Mouse (Mus musculus) G1E-ER4 (cell line): ENCODE measurements around the gene Rmi2. TPM values are rescaled to one million over a fixed set of nuclear protein-coding genes. Genes with fewer than 3 reads are reported as not detected.

ENCODE experiments used
- GATA1 ChIP-seq: IDR thresholded peaks from one replicate; pipeline ENCODE4 v1.8.0; 2012; ENCODE audit warnings: low read length, inconsistent platforms
- polyA plus RNA-seq: library from polyadenylated mRNA; stranded (reverse); fragments of >175 nt; gene quantifications from 2 replicates; pipeline ENCODE4 v1.2.3, GENCODE M21; 2012

Gene Rmi2
- polyA plus RNA-seq, 1 experiment, result 7.3 TPM

DNA sequence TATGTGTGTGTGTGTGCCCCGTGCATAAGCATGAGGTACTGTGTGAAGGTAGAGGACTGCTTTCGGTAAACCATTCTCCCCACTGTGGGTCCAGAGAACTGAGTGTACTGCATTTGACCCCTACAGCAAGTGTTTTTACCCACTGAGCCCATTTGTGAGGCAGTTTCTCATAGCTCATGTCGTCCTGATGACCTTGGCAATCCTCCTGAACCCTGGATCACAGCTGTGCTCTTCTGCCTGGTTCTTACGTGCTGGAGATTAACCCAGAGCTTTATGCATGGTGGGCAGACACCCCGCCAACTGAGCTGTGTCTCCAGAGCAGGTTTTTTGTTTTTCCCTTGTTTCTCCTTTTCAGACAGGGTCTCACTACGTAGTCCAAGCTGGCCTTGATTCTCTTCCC, 11.1 kb downstream of the Rmi2 start:
- no peak for TF ChIP-seq GATA1

DNA sequence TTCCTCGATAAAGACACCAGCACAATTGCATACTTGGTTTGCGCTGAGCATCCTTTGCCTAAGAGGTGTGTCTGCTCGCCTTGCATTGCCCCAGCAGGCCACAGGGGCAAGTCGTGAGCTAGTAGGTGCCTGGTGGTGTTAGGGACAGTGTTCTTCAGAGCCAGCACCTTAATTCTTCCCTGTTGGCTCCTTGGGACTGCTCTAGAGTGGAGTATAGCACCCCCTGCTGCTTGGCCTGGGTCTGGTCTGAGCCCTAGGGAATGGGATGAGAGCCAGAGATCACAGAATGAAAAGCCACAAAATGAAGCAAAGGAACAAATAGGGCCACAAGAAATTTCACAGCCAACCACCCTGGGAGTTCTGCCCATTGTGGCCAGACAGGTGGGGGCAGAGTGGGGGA, 11.6 kb downstream of the Rmi2 start:
- TF ChIP-seq GATA1, result no peak

DNA sequence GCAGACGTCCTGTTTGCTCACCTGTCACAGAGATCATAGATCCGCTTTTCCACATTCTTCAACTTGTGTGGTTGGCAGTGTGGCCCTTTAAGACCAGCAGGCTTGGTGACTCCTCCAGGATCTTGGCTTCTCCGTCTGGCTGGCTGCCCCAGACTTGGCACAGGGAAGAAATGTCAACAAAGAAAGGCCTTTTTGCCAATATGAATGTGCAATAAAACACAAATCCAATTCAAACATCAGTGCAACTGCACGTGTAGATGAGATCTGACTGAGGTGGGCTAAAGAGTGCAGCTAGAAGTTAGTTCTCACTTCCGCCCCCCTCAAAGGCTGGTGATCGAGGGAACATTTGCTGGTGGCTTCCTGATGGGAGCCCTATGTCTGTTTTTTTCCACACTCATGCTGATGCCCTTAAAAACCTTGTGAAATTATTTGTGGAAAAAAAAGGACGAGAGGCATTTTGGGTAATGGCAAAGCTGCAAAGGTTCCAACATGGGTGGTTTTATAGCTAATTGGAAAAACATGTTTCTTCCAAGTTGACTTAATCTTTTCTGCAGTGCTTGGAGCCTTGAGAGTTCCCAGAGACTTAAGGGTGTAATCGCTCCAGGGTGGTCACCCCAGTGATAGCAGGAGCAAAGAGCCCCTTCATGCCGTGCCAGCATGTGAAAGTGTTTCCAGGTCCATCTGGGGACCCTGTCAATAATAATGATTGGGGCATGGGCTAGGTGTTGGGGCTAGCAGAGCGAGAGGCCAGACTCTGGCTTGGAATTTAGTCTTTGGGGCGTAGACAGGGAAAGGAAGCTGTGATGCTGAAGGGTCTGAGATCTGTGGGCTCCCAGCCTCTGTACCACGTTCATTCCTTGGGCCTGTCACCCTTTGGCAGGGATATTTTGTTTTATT, 15.4 kb downstream of the Rmi2 start:
- no peak for TF ChIP-seq GATA1

DNA sequence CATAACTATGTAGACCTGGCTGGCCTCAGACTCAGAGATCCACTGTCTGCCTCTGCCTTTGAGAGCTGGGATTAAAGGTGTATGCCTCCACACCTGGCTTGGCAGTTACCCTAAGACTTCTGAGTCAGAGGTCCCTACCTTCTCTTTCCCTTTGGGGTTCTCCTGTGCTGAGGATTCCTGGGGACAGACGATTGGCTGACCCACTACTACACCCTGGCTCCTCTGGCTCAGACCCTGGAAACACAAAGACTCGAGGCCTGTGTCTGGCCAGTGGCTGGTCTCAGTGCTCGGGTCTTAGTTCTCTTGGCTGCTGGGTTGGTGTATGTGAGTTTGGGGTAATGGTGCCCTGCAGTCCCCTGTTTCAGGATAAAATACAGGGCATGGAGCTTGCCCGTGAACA, 16.0 kb downstream of the Rmi2 start:
- TF ChIP-seq GATA1, result no peak

DNA sequence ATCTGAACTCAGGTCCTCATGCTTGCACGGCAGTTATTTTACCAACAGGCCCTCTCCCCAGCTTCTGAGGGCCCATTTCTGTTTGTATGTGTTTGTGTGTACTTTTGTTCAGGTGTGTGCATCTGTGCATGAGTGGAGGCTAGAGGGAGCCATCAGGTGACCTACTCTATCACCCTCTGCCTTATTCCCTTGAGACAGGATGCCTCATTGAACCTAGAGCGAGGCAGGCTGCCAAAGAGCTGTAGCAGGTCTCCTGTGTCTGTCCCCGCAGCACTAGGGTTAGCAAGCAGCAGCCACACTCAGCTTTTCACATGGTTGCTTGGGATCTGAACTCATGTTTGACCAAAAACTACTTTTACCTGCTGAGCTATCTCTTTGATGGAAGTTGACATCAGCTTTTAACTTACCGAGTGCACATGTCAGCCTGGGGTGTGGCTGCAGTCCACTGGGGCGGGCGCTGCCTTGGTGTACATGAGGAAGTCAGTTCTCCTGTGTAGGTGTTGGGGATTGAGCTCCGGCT, 24.9 kb downstream of the Rmi2 start:
- TF ChIP-seq GATA1, result no peak

DNA sequence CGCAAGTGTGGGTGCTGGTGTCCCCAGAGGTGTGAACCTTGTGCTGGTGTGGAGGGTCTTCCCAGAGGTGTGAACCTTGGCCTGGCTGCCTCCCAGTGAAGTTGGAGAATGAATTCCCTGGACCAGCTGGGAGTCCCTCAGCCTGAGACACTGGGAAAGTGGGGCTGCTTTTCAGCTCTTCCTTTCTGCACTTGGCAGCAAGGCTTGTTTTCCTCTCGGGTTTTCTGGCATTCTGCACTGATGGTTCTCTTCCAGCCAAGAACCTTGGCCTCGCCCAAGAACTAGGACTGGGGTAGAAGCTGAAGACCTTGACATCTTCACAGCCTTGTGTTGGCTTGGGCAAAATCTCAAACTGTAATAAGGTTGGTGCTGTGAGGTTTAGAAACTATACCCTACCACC, 26.5 kb downstream of the Rmi2 start:
- no peak for TF ChIP-seq GATA1

DNA sequence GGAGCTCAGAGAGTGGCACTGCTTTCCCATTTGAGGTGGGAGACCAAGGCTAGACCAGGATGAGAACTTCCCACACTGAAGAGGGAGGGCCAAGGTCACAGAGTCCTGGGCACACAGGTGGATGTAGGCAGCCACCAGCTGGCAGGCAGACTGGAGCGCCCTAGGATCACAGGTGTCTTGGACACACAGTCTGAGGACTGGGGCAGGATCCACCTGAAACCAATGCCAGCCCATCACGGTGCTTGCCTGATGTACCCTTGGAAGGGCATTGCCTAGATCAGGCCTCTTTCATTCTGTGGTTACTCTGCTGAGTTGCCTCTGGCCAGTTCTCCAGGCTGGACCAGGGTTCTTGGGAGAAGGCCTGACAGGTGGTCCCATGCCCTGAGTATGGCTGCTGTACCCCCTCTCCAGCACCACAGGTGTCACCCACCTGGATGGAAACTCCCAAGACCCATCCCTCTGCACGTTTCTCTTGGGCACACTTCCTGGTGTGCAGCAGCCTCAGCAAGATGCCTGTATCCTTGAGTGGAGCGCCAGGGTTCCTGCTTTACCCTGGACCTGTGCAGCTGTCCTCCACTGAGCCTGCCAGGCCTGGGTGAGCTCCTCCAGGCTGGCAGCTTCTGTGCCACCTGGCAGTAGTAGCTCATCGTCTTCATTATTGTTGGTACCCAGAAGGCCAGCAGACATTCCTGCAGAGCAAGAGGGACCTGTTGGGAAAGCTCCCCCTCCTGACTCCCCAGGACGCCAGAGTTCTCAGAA, 30.2 kb downstream of the Rmi2 start:
- no peak for TF ChIP-seq GATA1

DNA sequence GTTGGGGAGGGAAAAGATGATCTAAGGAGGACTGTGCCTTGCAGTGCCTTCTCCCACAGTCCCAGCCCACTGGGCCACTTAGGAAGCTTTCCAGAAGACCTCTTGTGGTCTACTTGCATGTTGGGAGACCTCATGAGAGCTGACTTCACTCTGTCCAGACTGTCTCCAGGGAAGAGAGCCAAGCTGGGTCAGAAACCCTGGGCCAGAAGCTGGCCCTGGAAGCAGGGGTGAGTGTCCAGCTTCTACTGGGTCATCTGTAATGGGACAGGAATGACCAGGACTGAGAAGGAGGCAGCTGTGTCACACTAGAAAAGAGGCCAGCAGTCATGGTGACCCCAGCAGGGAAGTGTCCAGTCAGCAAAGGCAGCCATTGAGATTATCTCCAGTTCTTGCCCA, 30.7 kb downstream of the Rmi2 start:
- no peak for TF ChIP-seq GATA1

DNA sequence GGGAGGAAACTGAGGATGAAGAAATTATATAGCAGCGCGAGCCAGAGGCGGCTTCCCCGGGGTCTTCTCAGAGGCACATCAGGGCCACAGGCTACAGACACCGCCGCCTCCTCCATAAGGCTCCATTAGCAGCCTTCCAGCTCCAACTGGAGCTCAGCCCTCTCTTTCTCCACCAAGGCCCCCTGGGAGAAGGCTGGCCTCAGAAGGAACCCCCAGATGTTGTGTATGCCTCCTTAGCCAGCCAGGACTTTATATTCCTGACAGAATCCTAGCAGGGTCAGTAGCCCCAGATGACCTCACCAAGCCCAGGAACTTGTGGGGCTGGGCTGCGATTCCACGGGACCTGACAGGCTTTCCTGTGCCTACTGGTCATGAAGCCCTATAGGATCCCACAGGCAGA, 32.0 kb downstream of the Rmi2 start:
- no peak for TF ChIP-seq GATA1

DNA sequence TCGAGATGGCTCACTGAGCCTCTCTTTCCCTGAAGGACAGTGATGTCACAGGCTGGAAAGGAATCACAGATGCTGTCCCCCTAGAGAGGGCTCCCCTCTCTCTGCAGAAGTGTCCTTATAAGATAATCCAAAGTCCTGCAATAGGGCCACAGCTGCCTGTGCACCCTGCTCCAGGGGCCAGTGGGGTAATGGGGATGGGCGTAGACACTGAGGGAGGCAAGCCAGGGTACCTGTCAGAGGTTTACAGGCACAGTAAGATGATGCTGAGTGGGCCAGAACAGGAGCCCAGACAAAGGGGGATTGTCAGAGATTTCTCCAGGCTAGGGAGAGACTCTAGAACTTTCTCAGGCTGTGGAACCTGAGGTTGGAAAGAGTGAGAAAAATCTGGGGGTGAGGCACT, 32.6 kb downstream of the Rmi2 start:
- TF ChIP-seq GATA1, result no peak

DNA sequence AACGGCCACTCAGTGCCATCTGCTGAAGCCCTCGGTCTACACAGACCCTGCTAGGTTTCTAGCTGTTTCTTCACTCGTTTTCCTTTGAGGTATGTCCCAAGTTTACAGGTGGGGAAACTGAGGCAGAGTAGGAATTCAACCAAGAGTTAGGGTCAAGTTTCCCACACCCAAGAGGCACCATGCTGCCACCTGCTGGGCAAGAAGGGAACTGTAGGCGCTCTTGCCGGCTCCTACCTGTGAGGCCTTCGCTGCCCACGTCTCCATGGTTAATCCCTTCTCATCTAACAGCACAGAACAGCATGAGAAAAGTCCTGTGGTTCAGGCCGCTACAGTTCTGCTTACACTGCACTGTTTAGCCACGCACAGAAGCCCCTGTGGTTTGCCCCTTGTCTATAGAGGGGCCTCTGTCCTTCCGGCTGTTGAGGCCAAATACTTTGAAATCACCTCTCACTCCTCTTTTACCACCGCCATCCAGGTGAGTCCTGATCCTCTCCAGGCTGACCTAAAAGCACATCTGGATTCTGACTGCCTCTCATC, 33.1 kb downstream of the Rmi2 start:
- no peak for TF ChIP-seq GATA1

DNA sequence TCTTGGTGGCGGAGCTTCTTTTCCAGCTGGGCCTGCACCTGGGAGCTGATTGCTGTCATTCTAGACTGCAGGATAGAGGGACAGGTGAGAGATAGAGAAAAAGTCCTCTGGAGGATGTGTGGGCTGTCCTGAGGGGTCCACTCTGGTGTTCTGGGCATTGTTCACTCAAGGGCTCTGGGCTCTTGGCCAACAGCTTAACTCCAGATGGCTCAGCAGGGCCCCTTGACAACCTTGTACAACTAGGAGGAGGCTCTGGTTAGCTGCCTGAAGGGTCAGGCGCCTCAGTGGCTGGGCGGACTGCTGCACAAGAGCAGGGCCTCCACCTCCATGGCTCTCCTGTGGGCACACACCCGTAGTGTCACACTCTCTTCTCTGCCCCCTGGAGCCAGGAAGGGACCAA, 36.1 kb downstream of the Rmi2 start:
- no peak for TF ChIP-seq GATA1

DNA sequence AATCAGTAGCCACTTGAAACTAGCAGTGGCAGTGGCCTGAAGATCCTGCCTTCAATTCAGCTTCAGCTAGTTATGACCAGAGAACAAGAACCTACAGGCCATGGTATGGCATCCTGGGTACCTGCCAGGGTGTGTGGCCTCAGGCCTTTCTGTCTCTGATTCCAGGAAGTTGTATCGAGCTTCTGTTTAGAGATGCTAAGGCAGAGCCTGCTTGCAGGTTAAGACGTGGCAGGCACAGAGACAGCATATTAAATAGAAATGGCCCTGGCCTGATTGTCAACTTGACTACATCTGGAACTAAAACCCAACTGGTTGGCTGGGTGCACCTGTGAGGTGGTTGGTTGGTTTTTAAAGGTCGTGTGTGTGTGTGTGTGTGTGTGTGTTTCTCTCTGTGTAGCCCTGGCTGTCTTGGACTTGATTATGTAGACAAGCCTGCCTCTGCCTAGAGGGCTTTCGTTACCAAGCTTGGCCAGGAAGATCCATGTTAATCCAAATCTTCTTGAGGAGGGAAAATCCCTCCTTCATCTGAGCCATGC, 38.0 kb downstream of the Rmi2 start:
- TF ChIP-seq GATA1, result no peak

DNA sequence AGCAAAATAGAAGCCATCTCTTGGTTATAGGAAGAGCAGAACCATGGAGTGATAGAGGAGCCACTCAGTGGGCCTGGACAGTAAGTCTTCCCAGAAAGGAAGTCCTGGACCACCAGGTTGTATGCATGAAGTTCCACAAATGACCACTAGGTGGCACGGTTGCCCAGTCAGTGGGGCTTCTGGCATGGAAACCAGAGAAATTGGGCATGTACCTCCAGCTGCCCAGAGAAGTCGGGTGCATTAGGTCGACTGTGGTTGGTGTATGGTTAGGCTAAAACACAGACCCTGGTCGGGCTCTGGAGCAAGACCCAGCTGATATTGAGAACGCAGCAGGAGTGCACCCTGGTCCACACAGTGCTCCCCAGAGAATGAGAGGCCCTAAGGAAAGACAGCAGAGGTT, 38.8 kb downstream of the Rmi2 start:
- no peak for TF ChIP-seq GATA1

DNA sequence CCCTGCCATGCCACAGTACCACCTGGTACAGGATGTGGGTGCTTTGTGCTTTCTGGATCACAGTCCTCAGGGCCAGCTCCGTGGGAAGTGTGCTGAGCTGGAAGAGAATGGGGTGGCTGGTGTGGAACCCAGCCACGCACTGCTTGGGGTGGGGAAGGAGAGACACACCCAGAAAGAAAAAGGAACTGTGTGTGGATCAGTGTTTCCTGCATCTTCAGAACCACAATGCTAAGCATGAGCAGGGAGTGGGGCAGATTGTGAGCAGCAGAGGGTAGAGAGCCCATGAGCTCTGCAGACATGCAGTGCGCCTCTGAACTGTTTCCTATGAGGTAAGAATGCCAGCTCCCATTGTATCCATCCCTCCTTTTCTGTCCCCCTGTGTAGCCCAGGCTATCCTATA, 43.4 kb downstream of the Rmi2 start:
- TF ChIP-seq GATA1, result no peak

DNA sequence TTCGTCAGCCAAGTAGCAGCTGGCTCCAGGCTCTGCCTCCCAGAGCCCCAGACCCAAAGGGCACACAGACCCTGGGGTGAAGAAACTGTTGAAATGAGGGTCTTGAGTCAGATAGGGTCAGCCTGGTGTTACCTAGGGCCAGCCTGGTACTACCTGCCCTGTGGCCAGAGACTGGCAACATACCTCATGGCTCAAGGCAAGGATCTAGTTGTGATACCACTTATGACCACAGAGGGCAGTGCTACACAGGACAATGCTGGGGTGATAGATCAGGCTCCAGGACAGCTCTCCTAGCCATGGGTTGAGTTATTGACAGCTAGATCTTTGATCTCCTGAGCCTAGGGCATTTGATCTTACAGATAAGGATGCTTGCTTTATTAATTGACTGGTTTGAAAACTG, 44.6 kb downstream of the Rmi2 start:
- no peak for TF ChIP-seq GATA1
